Mouse (Mus musculus): ENCODE measurements around the gene Nkpd1.

DNA sequence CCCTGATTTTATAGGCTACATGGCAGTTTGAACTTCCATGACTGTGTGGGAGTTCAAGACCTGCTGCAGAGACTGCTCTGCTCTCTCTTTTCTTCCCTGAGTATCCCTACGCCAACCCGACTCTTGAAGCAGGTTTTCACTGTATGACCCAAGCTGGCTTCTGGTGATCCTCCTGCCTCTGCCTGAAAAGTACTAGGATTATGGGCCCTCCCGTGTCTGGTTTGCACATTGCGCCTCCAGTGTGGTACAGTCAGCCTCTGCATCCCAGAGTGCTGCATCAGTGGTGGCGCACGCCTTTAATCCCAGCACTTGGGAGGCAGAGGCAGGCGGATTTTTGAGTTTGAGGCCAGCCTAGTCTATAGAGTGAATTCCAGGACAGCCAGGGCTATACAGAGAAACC, 7.9 kb upstream of the Nkpd1 start:
- TF ChIP-seq CTCF (IDR thresholded peaks at IDR 0.05; ENCODE audit: extremely low read depth, insufficient read depth, insufficient read length, insufficient replicate concordance): no peak
- no peak for TF ChIP-seq POLR2A (IDR thresholded peaks at IDR 0.05; ENCODE audit: low read depth, low read length)
